Mouse (Mus musculus) layer of hippocampus, postnatal 25 days (tissue): ENCODE measurements around the gene Abcb9. TPM values are rescaled to one million over a fixed set of nuclear protein-coding genes. Genes with fewer than 3 reads are reported as not detected.

Source experiments
- DNase-seq, 2 experiments: peaks; one replicate each; pipeline ENCODE4 v3.0.0; 2022; ENCODE audit warnings: mixed read lengths in 2 of 2, low spot score in 1 of 2; ENCODE audit errors: extremely low spot score in 1 of 2
- total RNA-seq, 2 experiments: library from RNA; stranded (reverse); gene quantifications; 2 replicates each; pipeline ENCODE4 v1.2.3; 2021

The Abcb9 gene
- total RNA-seq, 2 experiments from 2014 or later, result 29.3 to 33.8 TPM

DNA sequence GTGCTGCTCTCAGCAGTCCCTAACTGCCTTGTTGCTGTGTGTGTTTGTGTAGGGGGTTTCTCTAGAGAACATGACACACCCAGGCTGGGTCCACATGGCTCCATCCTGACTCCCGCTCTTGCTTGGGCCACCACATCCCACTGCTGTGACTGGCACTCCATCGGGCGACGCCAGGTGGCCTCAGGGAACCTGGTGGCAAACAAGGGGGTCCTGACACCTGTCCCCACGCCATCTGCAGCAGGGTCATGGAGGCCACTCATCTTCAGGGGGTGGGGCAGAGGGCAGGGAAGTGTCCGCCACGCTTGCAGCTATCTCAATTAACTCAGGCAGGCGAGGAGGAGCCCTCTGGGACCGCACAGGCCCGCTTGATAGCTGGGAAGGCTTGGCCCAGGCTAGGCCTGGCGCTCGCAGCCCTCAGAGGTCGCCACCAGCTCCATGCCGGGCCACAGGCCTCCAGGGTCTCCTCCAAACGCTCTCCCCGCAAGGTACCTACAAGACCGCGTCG is 469 bp downstream of the Abcb9 start:
- DNase-seq, result no peak

DNA sequence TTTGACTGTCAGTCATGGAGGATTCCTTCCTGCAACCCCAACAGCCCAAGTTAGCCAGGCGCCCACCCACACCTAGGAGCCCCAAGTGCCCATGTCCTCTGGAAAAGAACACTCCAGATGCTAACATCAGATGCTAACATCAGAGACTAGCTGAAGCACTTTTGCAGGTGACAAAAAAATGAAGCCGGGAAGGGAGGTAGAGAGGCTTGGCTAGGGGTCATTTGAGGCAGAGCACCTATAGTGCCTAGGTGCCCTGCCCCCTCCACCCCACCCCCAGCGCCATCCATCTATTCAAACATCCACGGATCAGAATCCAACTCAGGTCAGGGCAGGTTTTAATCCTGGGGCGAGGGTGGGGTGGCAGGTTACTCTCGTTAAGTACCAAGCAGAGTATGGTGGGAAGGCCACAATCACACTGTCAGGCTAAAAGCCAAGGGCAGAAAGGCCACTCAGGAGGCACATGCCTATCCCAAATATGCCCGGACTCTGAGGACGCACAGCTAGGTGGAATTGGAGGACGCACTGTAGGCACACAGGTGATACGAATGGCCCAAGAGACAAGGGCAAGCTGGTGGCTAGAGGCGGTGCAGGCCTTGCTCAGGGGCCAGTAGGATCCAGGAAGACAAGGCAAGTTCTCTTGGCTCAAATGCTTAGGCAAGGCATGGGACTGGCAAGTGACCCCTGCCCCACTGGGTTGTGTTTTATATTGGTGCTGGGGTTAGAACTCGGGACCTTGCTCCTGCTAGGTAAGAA is 1.6 kb downstream of the Abcb9 start:
- DNase-seq, result no peak

DNA sequence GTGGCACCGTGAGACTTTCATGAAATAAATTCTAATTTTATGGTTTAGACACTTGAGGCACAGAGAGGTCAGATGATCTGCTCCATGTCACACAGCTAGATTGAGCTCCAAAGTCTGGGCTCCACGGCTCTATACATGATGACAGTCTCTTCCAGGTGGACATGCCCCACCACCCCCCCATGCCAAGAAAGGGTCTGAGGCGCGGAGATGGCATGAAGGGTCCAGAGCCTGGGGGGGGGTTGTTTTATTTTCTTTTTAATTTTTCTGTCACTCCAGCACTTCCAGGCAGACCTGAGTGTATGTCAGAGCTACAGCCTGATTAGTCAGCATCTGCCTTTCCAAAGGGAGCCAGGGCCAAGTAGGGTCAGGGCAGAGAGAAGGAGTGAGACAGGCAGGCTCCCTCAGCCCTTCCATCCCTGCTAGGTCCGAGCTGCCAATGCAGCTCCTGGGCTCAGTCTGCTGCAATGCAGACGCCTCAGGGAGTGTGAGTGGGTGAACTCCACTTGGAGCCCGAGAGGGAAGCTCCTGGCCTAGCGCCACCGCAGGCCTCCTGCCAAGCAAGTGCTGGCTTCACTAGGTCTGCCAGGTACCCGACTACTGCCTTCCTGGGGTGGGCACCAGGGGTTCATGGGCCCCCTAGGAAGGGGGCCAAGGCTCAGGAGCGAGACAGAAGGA is 2.3 kb downstream of the Abcb9 start:
- peak; percentile 56 to 63 for DNase-seq

DNA sequence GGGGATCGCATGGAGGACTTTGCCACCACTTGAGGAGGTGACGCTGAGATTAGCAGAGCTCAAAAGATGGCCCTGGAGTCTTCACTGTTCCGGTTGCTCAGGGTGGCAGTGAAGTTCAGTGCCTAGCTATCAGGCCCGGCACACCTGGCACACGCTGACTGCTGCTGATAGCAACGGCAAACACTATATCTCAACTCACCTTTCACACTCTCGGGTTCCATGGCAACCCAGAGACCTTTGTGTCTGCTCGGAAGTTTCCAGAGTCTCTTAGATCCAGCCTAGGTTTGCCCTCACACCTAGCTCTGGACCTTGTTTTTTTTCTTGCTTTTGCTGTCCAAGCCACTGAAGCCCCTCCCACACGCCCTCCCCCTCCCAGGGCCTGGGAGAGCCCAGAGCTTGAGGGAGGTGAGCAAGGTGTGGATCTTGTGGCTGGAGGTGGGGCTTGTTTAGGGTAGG is 3.6 kb downstream of the Abcb9 start:
- DNase-seq, result no peak

DNA sequence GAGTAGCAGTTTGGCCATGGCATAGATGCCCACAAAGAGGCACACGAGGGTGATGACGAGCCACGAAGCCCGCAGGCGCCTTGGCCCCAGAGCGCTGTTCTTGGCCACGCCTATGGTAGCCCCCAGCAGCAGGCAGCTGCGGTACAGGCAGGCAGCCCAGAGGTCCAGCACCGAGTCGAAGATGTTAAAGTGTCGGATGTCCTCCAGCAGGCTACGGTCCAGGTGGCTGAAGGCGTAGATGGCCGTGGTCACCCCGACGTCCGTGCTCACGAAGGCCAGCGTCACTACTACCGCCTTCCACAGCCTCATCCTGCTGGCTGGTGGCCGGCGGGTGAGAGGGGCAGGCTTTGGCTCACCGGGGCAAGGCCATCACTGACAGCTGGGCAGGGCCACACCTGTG is 5.7 kb downstream of the Abcb9 start:
- no peak for DNase-seq

DNA sequence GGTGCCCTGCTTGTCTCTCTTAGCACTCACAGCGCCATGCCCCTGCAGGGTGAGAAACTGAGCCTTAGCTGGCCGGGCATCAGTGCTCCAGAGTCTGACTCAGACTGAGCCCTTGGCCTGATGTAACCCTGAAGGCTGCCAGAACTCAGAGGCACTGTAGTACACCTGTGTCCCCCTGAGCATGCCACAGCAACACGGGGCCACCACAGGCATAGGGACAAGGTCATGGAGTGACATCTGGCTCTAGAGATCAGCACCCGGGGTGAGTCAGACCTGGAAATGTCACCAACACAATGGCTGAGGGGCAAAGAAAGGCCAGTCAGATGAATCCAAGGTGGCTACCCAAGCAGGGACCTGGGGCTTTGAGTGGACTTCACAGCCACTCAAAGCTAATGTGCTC is 8.7 kb downstream of the Abcb9 start:
- DNase-seq, result no peak

DNA sequence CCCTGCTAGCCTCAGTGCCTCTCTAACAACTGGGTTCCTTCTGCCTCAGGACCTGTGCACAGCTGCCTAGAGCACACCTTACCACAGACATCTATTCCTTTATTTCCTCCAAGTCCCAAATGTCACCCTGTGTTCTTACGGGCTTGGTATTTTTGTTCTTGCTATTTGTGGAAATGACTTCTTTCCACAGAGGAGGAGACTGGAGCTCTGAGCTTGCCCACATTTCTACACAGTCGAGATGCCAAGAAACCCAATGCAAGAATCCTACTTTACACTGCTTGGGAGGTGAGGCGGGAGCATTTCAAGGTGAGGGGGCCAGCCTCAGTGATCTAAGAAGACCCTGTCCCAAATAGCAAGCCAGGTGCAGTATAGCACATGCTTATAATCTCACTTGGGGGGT is 10.1 kb downstream of the Abcb9 start:
- no peak for DNase-seq

DNA sequence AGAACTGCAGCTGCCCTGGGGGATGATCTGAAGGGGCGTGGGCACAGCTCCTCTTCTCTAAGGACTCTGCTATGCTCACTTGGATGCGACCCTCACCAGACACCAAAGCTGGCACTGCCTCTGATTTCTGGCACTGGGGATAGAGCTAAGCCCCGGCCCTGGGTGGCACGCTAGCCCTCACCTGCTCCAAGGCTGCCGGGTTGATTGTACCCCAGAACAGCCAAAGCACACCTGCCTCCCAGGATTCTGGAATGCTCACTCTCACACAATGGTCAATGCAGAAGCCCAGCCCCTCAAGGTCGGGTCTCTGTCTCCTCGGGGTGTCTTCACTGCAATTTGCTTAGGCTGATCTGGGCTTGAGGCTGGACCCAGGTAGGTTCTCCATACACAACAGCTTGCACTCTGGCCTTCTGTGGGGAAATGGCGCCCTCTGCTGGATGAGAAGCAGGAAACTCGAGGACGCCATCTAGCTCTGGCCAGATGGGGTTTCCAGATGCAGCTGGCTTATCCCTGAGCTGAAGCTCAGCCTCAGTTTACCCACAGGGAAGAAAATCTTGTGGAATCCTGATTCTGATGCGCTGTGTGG is 10.9 kb downstream of the Abcb9 start:
- DNase-seq, result peak; percentile 77 to 95

DNA sequence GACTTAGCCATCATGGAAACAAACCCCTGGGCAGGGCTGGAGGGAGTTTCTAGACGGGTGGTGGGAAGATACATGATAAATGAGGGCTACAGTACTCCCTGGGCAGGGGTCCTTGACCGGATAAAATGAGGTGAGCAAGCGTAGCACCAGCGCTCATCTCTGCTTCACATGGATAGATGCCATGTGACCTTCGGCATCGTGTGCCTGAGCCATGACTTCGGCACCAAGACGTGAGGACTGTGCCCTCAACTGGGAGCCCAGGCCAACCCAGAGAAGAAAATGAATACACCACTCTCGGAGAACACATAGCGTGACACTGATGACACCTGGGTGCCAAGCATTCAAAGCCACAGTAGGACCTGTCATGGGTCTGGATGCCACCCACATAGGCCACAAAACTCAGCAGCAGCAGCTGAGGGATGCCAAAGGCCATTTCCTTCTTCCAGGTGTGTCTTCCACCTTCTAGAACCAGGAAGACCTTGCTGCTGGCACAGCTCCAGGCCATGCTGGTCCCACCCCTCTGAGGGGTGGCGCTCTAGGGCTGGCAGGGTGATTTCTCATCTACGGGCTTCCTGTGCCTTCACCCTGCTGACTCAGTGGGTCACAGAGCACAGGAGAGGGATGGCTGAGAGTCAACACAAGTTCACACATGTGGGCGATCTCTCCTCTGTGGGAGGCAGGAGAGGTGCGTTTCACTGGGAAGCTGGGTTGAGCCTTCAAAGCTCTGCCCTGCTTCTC is 11.6 kb downstream of the Abcb9 start:
- no peak for DNase-seq

DNA sequence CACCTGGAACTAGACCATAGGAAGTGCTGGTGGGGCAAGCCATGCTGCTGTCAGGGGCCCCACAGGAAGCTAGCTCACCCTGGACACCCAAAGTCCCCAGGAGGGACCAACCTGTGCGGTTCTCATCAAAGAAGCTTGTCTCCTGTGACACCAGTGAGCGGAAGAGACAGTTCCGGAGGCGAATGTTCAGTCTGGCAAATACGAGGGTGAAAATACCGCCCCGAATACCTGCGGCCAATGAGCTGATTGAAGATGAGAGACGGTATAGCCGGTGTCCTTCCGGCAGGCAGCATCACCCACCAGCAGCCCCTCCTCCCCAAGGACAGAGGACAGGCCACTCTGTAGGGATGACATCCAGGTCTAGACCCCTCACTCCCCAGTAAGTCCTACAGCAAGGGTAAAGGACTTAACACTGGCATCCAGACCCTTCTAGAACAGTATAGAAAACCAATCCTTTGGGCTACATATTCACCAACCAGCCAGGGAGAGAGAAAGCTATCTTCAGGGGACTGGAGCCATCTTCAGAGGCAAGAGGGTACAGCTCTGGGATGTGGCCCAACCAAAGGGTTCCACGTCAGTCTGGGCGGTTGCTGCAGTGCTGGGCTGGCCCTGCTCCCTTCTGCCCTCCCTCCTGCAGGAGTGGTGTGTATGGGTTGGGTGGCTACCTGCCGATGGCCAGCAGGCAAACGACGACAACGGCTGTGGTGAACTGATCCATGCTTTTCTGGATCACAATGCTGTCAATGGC is 12.5 kb downstream of the Abcb9 start:
- no peak for DNase-seq

DNA sequence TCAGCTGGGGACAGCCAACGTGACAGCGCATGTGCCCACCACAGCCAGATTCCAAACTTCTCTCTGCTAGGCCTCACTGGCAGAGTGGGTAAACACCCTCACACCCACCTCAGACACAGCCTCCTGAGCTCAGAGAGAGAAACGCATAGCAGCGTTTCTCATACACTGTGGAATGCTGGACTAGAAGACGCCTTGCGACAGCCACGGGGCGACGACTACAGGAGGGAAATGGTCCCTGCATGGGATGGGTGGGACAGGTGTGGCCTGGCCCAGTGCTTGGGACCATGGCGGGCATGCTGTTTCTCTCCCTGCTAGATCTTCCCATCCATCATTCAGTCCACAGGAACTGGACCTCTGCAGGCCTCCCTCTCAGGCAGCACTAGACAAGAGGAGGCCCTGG is 13.2 kb downstream of the Abcb9 start:
- DNase-seq, result no peak

DNA sequence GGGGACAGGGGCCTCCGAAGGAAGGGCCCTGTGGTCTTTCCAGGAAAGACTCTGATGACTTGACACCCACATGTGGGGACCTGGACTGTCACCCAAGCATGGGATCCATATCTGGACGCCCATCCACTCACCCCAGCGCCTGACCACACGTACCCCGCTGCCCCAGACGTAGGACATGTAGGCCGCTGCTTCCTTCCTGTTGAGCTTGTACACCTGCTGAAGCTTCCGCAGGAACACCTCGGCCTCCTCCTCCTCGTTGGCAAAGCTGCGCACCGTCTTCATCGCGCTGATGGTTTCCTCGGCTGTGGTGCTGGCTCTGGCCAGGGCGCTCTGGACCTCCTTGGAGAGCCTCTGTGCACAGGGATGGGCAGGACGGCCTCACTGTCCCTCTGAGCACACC is 15.7 kb downstream of the Abcb9 start:
- no peak for DNase-seq

DNA sequence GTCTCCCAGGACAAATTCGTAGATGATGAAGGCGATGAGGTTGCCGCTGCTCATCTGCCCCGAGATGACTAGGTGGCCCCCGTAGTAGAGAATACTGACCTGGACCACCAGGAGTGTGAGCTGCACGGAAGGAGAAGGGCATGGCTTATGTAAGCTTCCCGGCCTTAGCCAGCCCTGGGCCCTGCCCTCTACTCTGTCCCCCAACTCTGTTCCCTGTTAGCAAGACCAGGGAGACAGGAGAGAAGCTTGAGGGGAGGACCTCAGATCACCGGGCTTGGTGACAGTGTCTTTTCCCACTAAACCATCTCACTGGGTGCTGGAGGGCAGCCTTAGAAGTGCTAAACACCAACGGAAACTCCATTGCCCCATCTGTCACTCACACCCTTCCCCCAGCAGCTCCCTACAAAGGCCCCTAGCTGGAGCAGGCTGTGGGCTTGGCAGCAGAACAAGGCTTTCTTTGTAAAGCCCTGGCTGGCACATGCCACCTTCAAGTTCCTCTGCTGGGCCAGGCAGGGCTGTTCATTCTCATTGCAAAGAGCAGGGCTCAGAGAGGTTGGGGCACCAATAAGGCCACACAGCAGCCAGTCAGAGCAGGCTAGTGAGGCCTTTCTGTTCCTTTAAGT is 16.7 kb downstream of the Abcb9 start:
- DNase-seq, result peak; percentile 37 to 47

DNA sequence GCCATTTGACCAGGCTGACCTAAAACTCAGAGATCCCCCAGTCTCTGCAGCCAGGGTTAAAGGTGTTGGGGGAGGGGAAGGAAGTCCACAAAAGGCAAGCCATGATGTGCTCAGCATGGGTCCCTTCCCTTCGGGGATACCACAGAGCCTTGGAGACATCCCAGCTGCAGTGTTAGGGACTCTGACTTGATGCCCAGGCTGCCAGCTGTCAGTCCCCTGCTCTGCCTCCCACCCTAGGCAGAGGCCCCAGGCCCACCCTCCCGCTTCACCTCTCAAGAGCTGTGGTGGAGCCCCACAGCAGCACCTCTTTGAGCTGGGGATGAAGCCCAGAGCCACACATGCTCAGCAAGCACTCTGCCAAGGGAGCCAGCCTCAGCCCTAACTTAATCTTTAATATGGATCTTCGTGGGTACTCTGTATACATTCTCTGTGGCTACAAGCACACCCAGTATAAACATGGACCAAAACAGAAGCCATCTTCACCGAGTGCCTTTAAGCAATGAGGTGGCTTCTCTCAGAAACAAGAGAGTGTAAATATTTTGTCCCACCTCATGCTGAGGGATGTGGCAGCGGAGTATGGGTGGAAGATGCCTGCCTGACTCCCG is 17.6 kb downstream of the Abcb9 start:
- no peak for DNase-seq

DNA sequence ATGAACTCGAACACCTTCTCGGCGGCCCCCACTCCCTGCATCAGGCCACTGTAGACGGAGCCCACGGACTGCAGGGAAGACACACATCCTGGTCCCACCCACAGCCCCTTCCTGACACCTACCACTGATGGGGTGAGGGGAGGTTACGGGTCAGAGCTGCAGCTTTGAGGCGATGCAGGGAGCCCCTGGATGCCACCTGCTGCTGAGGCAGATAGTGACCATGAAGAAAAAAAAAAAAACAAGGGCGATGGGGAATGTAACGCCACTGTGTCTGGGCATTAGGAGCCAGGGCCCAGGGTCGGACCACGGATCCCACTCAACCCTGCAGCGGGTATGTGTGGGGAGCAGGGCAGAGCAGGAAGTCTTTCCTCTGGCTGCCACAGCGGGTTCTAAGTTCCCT is 18.4 kb downstream of the Abcb9 start:
- no peak for DNase-seq

DNA sequence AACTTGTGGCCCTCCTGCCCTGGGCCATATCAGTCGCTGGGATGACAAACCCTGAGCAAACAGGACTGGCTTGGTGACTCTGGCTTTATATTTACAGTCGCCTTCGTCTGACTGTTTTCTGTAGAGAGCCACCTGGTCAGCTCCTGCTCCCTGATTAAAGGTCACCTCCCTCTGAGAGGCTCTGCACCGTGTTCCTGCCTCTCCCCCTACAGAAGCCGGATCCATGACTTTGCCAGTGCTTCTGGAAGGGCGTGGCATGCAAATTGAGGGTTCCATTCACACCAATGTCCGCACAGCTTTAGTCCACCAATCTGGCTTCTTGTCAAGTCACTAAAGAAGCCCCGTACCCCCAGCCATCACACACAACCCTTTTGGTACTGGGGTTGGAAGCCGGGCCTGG is 19.0 kb downstream of the Abcb9 start:
- DNase-seq, result no peak

DNA sequence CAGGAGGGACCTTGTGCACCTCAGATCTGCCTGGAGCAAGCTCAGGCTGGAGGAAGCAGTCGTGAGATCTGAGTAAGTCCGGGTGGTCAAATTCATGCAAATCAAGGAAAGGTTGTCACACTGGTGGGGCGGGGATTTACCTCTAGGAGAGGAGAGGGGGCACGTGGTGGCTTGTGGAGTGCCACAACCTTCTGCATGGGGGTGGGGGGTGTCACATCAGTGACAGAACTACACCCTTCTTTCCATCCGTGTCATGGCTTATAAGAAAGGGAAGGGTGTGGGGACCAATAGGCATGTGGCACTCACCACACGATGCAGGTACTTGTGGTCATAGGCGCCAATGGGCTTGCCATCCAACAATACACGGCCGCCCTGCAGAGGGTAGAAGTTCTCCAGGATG is 19.9 kb downstream of the Abcb9 start:
- no peak for DNase-seq

DNA sequence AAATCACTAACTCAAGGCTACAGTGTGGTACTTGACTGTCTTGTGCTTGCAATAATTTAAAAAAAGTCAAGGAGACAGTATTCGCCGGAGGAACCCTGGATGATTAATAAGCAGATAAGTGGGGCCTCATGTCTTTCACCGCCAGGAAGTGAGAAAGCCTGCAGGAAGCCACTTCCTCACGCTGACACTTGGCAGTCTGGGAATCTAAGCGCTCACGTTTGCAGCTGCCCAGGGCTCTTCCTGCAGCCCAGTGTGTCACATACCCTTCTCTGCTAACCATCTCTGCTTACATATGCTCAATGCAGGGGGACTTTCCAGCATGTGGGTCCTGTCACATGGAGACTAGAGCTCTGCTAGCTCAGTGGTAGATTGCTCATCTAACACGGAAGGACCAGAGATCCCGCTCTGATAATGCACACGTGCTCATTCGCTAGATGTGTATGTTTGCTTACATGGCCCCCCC is 20.7 kb downstream of the Abcb9 start:
- DNase-seq, result no peak

DNA sequence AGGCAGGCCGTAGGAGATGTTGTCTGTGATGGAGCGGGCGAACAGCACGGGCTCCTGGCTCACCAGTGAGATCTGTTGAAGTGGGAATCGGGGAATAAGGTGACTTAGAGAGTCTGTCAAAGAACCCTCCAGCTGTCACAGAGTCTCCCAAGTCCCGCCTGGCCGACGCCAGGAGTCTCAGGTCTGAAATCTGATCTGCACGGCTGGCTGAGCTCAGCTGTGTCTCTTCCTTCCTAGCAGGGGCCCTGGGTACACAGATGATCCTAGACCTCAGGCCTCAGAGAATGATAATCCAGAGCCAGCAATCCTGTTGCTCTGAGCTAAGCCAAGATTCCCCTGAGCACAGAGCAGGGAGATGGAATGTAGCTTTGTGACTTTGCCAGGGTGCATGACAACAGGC is 21.9 kb downstream of the Abcb9 start:
- no peak for DNase-seq
